Mouse (Mus musculus): ENCODE data around the gene Lsp1.

DNA sequence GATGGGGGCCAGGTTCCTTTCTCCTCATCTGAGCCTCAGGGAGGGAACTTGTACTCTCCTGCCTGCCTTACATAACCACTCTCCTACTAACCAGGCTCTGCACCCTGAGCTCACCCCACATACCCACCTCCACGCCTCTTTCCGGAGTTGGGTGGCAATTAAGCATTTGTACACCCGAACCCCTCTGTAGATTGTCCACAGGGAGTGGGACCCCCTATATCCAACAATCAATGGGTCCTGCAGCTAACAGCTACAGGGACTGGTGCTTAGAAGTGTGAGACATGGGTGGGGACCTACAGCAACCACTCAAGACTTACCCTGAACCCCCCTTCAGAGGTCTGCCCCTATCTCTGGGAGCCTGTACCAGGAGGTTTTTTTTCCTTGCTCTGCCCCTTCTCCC is 20.1 kb downstream of the Lsp1 start:
- TF ChIP-seq POLR2AphosphoS2 (IDR thresholded peaks at IDR 0.05; ENCODE audit: insufficient read length, low read depth): no peak
- no peak for TF ChIP-seq POLR2A (IDR thresholded peaks at IDR 0.05; ENCODE audit: insufficient read length, low read depth)
- no peak for TF ChIP-seq MAX (IDR thresholded peaks at IDR 0.05; ENCODE audit: low read depth)
- TF ChIP-seq USF1 (IDR thresholded peaks at IDR 0.05; ENCODE audit: low read depth): no peak

All from myocyte (in vitro differentiated cells).